Mouse (Mus musculus) heart, adult 8-10 months (tissue): Measurements from ENCODE around the gene Kcnk5. TPM values are rescaled to one million over a fixed set of nuclear protein-coding genes. Genes with fewer than 3 reads are reported as not detected.

Experiments used
- DNase-seq: peaks from one replicate; pipeline ENCODE4 v3.0.0; 2022; ENCODE audit warnings: low spot score
- total RNA-seq, 4 experiments: library from RNA; stranded (reverse); gene quantifications; 2 replicates each; pipeline ENCODE4 v1.2.4; 2022

The Kcnk5 gene
- total RNA-seq, 4 experiments from 2014 or later: 0.52 to 1.3 (median 0.75) TPM

- no peak for DNase-seq
Measured at GRCm38 (mm10) chr14:20168478-20168877, 13.1 kb downstream of the Kcnk5 start.

GRCm38 (mm10) chr14:20168054-20168453 lies 13.6 kb downstream of the Kcnk5 start:
- DNase-seq: no peak

GRCm38 (mm10) chr14:20165413-20165812 lies 16.2 kb downstream of the Kcnk5 start:
- DNase-seq: no peak

- no peak for DNase-seq
Measured at GRCm38 (mm10) chr14:20164438-20164837, 17.2 kb downstream of the Kcnk5 start.

- no peak for DNase-seq
Measured at GRCm38 (mm10) chr14:20162686-20163085, 18.9 kb downstream of the Kcnk5 start.

DNA sequence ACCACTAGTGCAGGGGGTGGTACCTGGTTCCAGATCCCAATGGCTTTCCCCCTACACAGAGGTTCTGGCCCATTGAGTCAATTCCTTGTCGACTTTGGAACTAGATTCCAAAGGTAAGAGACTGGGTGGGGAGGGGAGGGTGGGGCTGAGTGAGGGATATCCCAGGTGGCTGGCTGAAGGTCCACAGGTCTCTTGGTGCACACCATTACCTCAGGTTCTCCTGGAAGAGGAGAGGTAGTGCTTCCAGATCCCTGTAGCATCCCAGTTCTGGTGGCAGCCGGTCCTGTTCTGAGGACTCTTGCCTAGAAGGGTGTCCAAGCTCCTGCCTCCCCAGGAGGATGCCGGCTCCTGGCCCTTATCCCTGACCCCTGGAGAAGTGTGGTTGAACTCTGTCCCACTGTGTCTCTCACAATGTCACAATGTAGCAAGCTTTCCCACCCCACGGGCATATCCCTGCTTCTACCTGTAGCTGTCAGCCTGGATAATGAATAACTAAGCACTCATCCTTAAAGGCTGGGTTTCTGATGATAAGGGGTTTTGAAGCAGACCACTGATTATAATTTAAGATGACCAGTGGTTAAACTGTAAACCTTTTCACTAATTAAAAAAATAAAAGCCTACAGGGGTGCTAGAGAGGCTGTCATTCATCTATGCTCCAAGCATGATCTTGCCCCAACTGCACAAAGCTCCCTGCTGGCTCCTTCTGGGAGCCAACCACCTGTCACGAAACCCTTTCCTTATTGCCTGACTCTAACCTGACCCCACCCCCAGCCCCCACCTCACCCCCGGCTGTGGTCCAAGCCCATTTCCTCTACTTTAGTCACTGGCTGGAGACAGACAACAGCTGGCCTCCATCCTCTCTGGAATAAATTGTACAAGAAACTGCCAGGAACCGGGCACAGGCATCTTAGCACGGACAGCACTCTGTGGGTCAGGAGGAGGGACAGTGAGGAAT lies 22.6 kb downstream of the Kcnk5 start:
- no peak for DNase-seq

- no peak for DNase-seq
Measured at GRCm38 (mm10) chr14:20157595-20157994, 24.0 kb downstream of the Kcnk5 start.

DNA sequence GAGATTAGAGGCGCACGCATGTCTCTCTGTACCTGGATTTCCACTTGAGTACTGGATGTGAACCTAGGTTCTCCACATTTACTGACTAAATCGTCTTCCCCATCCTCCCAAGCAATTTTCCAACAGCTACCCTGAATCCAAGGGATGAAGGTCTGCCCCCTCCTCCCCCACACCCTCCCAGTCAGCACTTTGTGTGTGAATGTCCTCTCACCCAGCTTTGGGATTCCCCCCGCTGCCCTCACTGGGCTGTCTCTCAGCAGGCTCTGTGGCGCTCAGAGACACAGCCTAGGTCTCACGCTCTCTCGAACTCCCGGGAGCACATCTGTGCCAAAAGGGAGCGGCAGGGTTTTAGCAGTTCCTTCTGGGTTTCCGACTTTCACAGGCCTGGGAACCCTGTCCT lies 25.9 kb downstream of the Kcnk5 start:
- no peak for DNase-seq

DNA sequence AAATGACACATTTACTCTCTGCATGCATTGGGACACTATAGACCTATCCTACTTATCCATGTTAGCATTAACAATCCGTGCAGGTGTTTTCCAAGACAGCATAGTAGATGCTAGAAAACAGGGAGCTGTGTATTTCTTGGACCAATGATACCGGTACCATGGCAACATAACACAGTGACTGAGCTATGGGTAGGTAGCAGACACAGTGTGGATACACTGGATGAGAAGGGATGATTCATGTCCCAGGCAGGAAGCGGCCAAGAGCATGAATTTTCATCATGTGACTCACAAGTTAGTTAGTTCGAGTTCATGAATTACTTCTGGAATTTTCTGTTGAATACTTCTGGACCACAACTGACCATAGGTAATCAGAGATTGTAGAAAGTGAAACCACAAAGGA lies 26.7 kb downstream of the Kcnk5 start:
- no peak for DNase-seq

DNA sequence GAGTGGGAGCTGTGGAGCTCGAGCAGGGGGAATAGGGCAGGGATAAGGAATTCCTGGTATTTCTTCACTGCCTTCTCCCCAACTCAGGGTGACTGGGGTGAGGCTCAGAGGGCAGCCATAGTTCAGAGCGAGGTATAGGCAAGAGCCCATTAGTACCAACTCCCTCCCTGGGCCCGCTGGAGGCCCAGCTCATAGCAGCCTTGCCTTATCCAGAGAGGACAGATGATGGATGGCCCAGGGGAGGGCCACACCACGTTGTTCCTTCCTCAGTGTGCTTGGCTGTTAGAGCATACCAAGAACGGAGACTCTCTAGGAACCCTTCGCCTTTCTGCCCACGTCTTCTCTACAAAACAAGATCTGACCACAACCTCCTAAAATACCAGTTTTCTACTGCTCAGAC lies 27.4 kb downstream of the Kcnk5 start:
- no peak for DNase-seq

GRCm38 (mm10) chr14:20149127-20150080 lies 32.2 kb downstream of the Kcnk5 start:
- no peak for DNase-seq

DNA sequence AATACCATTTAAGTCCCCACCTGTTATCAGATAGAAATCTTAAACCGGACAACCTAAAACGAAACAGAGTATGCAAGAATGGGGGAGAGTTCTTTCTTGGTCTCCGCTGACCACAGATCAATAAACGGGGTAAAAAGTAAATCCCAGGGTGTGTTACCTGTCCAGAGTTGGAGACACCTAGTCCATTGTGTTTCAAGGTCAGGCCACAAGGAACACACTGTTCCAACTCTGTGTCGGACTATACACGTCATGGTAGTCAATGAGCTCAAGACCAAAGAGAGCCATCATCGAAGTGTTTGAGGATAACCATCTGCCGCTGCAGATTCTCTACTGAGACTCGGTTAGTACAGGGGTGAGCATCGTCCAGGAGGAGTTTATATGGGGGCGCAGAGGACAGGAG lies 33.1 kb downstream of the Kcnk5 start:
- DNase-seq: no peak

GRCm38 (mm10) chr14:20147854-20148253 lies 33.8 kb downstream of the Kcnk5 start:
- DNase-seq: no peak

GRCm38 (mm10) chr14:20144093-20144492 lies 37.5 kb downstream of the Kcnk5 start:
- no peak for DNase-seq

DNA sequence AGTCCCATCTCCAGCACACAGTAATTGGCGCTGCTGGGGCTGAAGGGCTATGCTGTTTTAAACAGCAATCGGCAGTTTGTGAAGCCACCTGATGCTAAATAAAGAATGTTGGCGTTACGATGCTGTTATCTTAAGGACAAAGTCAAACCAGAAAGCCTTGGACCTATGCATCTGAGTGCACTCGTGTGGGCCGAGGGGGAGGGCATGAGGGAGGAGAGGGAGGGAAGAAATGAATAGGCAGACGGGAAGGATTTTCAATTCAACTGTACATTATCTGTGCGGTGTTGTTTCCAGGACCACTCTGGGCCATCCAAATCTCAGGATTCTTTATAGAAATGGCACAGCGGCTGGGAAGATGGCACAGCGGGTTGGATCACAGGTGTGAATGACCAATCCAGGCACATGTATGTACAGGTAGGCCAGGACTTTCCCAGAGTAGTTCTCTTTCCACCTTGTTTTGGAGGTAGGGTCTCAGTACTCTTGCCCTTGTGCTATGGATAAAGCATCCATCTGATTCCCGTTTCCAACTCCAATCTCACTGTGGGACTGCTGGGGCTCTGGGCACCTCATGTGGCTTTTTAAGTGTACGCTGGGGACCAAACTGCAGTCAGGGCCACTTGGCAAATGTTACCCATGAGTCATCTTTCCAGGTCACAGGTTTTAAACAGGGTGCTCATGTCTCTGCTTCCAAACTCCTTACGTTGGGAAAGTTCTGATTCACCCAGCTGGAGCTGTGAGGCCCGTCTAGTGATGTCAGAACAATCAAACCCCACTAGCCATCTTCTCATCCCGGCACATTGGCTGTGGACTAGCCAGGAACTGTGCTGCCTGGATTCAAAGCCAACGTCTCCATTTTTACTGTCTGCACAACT lies 42.9 kb downstream of the Kcnk5 start, which contains the start of gene Saysd1:
Gene Saysd1, minus strand, starts transcription at position 51 of the 872 bp plus-strand sequence.
- DNase-seq: no peak

DNA sequence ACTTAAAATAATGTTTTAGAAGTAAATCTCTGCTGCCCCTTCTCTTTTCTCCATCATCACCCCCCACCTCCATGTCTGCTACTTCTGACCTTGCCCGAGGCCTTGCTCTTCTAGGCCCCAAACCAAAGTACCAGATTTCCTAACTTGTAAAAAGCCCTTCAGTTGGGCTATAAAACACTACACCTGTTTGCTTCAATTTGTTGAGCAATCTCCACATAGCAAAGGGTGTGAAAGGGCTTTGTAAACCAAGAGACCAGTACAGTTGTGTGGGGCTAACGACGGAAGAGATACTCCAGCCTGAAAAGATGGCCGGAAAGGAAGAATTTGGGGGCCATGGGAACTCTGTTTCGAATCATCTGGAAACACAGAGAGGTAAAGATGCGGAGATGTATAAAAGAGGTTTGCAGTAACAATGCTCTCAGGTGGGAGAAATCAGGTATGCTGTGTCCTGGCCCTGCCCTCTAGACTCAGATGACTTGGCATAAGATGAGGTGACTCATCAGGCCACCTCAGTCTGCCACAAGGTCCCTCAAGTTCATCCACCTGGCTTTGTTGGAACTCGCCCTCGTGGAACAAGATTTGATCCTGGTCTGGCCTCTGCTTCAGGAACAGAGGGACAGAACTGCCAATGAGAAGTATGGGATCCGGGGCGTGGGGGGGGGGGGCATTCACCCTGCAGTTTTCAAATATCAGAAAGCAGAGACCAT lies 46.5 kb downstream of the Kcnk5 start:
- no peak for DNase-seq

DNA sequence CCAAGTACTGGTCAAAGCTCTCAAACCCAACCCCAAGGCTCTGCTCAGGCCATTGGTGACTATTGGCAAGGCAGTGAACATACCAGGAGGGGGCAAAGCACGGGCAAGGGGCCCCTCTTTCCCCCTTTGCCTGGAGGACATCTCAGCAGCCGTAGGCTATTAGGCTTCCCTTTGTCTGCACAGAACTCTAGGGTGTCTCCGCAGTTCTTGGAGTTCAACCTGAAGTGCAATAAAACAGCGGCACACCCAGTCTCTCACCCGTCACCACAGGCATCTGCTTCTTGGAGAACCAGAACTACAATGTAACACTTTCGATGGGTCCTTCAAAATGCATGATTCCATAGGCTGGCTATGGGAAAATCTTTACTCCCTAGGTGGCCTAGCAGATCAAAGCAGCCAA lies 53.4 kb downstream of the Kcnk5 start:
- no peak for DNase-seq

GRCm38 (mm10) chr14:20127406-20128087 lies 54.1 kb downstream of the Kcnk5 start:
- no peak for DNase-seq

DNA sequence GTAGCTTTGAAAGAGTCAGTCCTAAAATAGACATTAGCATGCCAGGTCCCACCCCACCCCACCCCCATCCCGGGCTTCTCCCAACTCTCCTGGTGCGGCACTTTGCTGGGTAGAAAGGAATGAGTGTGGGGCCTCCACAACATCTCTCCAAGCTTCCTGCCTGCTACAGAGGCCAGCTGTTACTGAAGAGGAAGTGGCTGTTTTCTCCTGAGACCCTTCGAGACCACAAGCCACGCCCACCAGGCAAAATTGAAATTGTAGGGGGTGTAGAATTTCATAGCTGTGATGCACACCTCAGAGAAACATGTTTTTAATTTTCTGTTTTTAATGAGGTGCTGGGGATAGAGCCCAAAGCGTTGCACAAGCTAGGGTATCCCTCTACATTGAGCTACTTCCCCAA lies 60.7 kb downstream of the Kcnk5 start:
- no peak for DNase-seq

- DNase-seq: no peak
Measured at GRCm38 (mm10) chr14:20120012-20120411, 61.6 kb downstream of the Kcnk5 start.
